Mouse (Mus musculus): ENCODE measurements around the gene Rab28.
"Not testable (repeated sequence)": the region's sequence is repeated elsewhere in the genome, so short reads cannot be mapped to it uniquely, and the experiment has no call there.

Gene Rab28

GRCm38 (mm10) chr5:41708051-41708630, at the start of gene Rab28:
Rab28 (minus strand) TSS chr5:41708157.
- peak; percentile 97 to 99 for DNase-seq

GRCm38 (mm10) chr5:41757338-41757737, 49.4 kb upstream of the Rab28 start:
- no peak for DNase-seq

DNA sequence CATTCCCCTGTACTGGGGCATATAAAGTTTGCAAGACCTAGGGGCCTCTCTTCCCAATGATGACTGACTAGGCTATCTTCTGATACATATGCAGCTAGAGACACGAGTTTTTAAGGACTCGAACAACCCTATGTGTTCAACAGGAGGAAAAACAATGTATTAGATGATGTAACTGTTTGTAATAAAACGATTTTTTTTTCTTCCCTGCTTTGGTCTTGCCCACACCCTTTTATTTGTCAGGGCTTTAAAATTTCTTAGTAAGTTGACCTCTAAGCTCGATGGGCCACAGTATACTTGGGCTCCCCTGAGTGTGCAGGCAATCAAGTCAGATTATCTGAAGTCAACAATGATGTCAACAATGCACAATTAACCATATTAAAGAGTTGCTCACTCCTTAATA, 48.4 kb upstream of the Rab28 start:
- DNase-seq = no peak

GRCm38 (mm10) chr5:41755373-41755960, 47.5 kb upstream of the Rab28 start:
- DNase-seq = no peak

GRCm38 (mm10) chr5:41754836-41755235, 46.9 kb upstream of the Rab28 start:
- DNase-seq = no peak

DNA sequence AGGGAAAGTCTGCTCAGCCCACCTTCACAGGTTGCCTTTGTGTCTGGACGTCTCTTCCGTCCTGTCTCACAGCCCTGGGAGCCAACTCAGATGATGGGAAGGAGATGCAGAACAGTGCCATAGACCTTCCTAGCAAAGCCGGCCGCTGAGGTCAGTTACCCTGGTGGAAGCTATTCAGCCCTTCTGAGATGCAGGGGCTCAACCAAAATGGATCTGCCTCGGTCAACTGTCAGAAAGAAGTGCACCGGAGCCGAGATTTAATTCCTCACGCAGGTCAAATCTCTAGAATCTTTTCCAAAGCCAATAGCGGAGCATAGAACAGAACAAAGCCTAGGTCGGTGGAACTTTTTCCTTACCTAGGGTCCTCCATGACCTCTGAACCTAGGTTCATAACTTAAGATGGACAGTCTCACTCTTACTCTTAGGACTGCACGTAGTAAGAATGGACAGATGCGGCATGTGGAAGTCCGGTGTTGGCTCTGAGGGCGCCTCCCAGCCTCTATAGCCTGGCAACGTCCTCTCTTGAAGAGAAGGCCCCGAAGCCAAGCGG, 46.3 kb upstream of the Rab28 start:
- DNase-seq = no peak

GRCm38 (mm10) chr5:41752721-41753120, 44.8 kb upstream of the Rab28 start:
- no peak for DNase-seq

- no peak for DNase-seq
These were observed 37.2 kb upstream of the Rab28 start for GRCm38 (mm10) chr5:41744898-41745780.

GRCm38 (mm10) chr5:41744234-41744633, 36.3 kb upstream of the Rab28 start:
- no peak for DNase-seq

GRCm38 (mm10) chr5:41738817-41739216, 30.9 kb upstream of the Rab28 start:
- DNase-seq = no peak

DNA sequence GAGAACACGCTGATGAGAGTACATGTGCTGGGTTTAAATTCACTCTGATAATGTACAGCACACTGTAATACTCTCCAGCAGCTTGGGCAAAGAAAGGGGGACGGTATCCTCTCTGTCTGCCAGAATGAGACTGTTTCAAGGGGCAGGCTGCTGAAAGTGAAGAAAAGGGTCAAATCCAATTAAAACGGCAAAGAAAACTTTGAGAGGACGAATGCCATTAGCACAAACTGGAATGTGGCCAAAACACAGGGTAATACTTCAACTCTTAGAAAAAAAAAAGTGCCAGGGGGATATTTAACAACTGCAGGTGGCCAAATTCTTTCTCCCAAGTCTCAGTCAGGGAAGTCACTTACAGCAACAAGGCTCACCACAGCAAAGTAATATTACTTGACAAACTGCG, 29.1 kb upstream of the Rab28 start:
- no peak for DNase-seq

DNA sequence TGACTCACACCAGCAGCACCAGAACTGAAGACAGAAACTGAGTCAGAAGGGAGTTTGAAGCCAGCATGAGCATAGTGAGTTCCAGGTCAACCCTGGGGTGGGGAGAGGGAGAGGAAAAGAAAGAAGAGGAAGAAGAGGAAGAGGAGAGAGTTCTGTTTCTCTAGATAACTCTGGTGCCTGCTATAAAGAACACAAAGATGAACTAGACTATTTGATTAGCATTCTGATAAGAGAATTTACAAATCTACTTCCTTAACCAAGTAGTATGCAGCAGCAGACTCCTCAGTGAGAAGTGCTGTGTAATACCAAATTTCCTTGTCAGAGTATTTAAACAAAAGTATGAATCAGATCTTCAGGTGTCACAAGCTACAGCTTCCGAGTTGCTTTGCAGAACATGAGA, 19.1 kb upstream of the Rab28 start:
- no peak for DNase-seq

DNA sequence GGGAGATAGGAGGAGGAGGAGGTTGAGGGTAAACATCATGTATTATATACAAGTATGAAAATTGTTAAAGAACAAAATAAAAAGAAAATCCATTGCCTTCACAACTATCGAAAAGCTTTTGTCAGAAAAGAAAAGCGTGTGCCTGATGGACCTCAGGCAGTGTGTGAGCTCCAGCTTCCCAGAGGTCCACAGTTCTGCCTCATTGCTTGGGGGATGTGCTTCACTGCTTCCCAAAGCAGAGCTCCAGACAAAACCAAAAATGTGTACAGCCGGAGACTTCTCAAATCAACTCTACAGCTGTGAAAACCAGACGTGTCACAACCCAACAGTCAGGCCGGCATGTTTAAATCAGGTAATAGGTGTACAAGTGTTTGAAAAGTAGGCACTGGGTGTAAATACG, 17.6 kb upstream of the Rab28 start:
- DNase-seq = no peak

GRCm38 (mm10) chr5:41707115-41708015, 592 bp downstream of the Rab28 start:
- DNase-seq = peak; percentile 48 to 79

DNA sequence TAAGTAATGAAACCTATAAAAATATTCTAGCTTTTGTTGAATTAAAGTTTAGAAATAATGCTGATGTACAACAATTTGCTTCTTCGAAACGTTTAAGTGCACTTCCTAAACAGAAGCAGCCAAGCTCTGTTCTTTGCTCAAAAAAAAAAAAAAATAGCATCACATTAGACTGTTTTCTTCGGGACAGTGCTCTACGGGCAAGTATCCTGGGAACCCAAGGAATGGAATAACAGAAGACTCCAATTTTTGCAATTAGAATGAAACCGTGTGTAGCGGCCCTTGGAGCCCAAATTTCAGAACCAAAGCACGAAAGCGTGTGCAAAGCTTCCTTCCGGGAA, 1.2 kb downstream of the Rab28 start:
- no peak for DNase-seq

- not testable (repeated sequence) for DNase-seq
These were observed 6.9 kb downstream of the Rab28 start for GRCm38 (mm10) chr5:41701085-41701484.

DNA sequence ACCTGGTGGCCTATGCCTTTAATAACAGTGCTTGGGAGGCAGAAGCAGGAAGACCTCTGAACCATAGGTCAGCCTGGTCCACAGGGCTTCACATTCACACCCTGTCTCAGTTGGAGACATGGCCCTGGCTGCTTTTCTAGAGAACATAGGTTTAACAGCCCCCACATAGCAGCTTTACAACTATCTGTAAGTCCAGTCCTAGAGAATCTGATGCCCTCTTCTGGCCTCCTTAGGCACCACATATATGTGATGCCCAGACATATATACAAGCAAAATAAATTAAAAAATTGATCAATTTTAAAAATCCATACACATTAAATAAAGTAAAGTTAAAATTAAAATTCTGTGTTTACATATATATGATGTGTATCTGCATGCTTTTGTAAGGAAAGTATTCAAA, 10.0 kb downstream of the Rab28 start:
- no peak for DNase-seq

DNA sequence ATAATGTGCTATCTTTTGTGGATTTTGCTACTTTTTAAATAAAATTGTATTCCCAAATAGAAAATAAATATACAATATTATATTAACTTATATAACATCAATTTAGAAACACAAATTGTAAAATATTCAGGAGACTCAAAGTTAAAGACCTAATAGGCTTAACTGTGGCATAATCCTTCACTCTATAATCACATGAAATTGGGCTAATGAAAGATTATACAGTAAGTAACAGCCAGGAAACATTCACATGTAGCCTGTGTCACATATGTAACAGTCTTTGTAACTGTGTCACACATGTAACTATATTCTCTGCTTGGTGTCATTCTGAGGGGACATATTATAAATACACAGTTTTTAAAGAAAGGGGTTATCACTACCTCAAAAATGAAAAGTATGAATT, 22.9 kb downstream of the Rab28 start:
- no peak for DNase-seq

GRCm38 (mm10) chr5:41683976-41684375, 24.0 kb downstream of the Rab28 start:
- DNase-seq = no peak

GRCm38 (mm10) chr5:41666012-41666411, 41.9 kb downstream of the Rab28 start:
- DNase-seq = no peak

GRCm38 (mm10) chr5:41636793-41637192, 71.2 kb downstream of the Rab28 start:
- no peak for DNase-seq

DNA sequence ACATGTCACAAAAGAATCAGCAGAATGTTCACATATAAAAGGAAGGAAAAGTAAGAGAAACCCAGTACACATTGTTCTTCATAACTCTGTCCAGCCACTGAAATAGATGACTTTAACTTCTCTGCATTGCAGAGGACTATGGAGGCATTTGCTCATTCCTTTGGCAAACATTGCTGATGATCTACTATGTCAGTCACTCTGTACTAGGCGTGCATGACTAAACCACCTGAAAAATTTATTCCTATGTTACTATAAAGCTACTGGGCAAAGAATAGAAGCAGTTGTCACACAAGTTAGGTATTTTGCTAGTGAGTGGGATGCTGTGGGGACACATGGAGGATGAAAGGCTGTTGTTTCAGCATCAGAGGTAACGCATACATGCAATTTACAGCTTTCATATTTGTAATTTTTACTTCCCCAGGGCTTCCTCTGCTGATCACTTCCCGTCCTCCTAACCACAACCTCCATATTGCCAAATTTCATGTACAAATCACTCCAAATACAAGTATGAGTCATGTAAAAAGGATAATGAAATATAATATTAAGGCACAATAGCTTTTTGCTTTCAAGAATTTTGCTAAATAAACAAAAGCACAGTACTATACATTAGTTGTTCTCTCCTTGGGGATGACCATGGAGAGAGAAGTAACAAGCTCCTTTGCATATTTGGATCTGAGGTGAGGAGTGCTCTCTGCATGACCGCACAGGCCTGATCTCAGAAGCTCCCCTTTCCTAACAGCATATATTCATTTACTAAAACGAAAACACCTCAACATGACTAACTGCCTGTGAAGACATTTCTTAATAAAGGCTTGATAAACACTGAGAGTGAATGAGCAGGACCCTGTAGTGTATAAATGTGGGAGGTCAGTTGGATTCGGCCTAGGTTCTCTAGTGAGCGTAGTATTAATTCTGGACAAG, 80.5 kb downstream of the Rab28 start:
- DNase-seq = no peak
